Mouse (Mus musculus) thymus, postnatal 10 days (tissue): ENCODE results near the gene Gm21936.
"Not testable (repeated sequence)": the region's sequence is repeated elsewhere in the genome, so short reads cannot be mapped to it uniquely, and the experiment has no call there.

Source experiments
- DNase-seq, 2 experiments: peaks; one replicate each; pipeline ENCODE4 v3.0.0; 2021; ENCODE audit warnings: low spot score in 2 of 2

Gene Gm21936

GRCm38 (mm10) chr12:87795212-87795611 is at the start of gene Gm21936:
Gm21936 (plus strand) TSS chr12:87795512.
- not testable (repeated sequence) for DNase-seq

- DNase-seq = not testable (repeated sequence)
Observed at GRCm38 (mm10) chr12:87775655-87776054, 19.7 kb upstream of the Gm21936 start, which contains the start of gene Gm21319. Gm21319 (minus strand) TSS chr12:87775755.

- not testable (repeated sequence) for DNase-seq
Observed at GRCm38 (mm10) chr12:87797971-87798370, 2.7 kb downstream of the Gm21936 start.

- not testable (repeated sequence) for DNase-seq
Observed at GRCm38 (mm10) chr12:87816277-87816676, 21.0 kb downstream of the Gm21936 start, which contains the start of gene BB287469. BB287469 (plus strand) TSS chr12:87816577.

- DNase-seq = not testable (repeated sequence)
Observed at GRCm38 (mm10) chr12:87842239-87842638, 46.9 kb downstream of the Gm21936 start, which contains the start of gene Gm2001. Gm2001 (minus strand) TSS chr12:87842339.
